Comparison of ENCODE assay signal across 8 mouse cellular contexts in the genomic region with DNA sequence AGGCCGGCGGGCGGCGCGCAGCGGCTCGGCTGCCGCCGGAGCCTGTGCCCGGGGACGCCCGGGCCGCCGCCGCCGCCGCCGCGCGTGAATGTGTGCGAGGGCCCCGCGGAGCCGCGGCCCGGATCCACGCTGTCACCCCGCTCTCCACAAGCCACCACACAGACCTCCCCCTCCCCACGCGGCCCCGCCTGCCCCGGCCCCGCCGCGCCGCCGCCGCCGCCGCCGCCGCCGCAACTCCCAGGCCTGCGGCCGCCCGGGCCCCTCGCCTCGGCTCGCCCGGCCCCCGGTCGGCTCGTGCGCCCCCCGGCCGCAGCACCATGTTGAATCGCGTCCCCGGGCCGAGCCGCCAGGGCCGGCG. TPM values are rescaled to one million over a fixed set of nuclear protein-coding genes. Genes with fewer than 3 reads are reported as not detected.
DNase-seq lines count a peak whose midpoint lies in the region; ATAC-seq and TF ChIP-seq lines count a peak whose summit lies in the region.

No protein-coding gene starts in this region.

- peak overlapping the region; percentile 71 for H3K4me2 ChIP-seq in limb, embryonic 15.5 days

- 14% methylated on average over 46 of the region's 63 CpGs for WGBS in heart, embryonic 10.5 days
- 0% methylated on average over 24 of the region's 63 CpGs for WGBS in limb, embryonic 15.5 days

- H3K4me3 ChIP-seq in heart, embryonic 10.5 days = peak overlapping the region; percentile 89
- peak overlapping the region; percentile 92 for H3K4me3 ChIP-seq in C2C12 (ENCODE audit: insufficient read depth, poor library complexity, severe bottlenecking)
- H3K4me3 ChIP-seq in embryonic fibroblast, embryonic 13.5 days (ENCODE audit: insufficient read depth, low read length) = peak overlapping the region; percentile 95; the same call in 1 of the 2 replicates
- peak overlapping the region; percentile 80 for H3K4me3 ChIP-seq in limb, embryonic 15.5 days

- peaks cover 5% of the 10 kb centered on the region; the same call in 1 of the 2 replicates for H3K4me1 ChIP-seq in heart, embryonic 10.5 days
- H3K4me1 ChIP-seq in embryonic fibroblast, embryonic 13.5 days (ENCODE audit: control insufficient read depth, insufficient read depth, low read length) = peaks cover 6% of the 10 kb centered on the region; the same call in 1 of the 2 replicates
- H3K4me1 ChIP-seq in limb, embryonic 15.5 days = peaks cover 22% of the 10 kb centered on the region

- peak overlapping the region; percentile 65 for H3ac ChIP-seq in C2C12 (ENCODE audit: control insufficient read depth, insufficient read length, low read depth)

- peaks cover 3% of the 10 kb centered on the region; the same call in 1 of the 2 replicates for H3K36me3 ChIP-seq in heart, embryonic 10.5 days
- H3K36me3 ChIP-seq in C2C12 (ENCODE audit: control insufficient read depth, insufficient read depth) = peaks cover 19% of the 10 kb centered on the region
- no peaks in the 10 kb centered on the region for H3K36me3 ChIP-seq in limb, embryonic 15.5 days

- H3K79me2 ChIP-seq in C2C12 (ENCODE audit: control insufficient read depth, insufficient read depth) = peaks cover 85% of the 10 kb centered on the region

- H3K9ac ChIP-seq in limb, embryonic 15.5 days = peak overlapping the region; percentile 98

- TF ChIP-seq POLR2A in embryonic fibroblast, embryonic 13.5 days (IDR thresholded peaks at IDR 0.05; ENCODE audit: low read depth, low read length) = no peak

- intact Hi-C loops in heart, postnatal 36 days (cut with DNase I) = loop anchor here (5.0 to 10.0 kb wide), 3 partner anchors 408 to 960 kb away; a partner anchor contains a TSS
- intact Hi-C loops in gastrocnemius, postnatal 36 days (cut with DNase I) = loop anchor here (5.0 to 10.0 kb wide), 2 partner anchors 175 to 522 kb away; a partner anchor contains a TSS

- H3K27ac ChIP-seq in heart, embryonic 10.5 days = peak overlapping the region; percentile 100
- H3K27ac ChIP-seq in embryonic fibroblast, embryonic 13.5 days (ENCODE audit: insufficient read depth, low read length) = peak overlapping the region; percentile 96
- peak overlapping the region; percentile 100 for H3K27ac ChIP-seq in limb, embryonic 15.5 days

- H3K27me3 ChIP-seq in heart, embryonic 10.5 days (ENCODE audit: insufficient read depth, poor library complexity, severe bottlenecking) = no peaks in the 10 kb centered on the region
- no peaks in the 10 kb centered on the region for H3K27me3 ChIP-seq in C2C12 (ENCODE audit: control insufficient read depth, insufficient read depth, insufficient read length)
- no peaks in the 10 kb centered on the region for H3K27me3 ChIP-seq in limb, embryonic 15.5 days

- peaks cover 65% of the 10 kb centered on the region for H3K79me3 ChIP-seq in C2C12 (ENCODE audit: low read depth)

- no peak for TF ChIP-seq CTCF in C2C12 (IDR thresholded peaks at IDR 0.05; ENCODE audit: control insufficient read depth, insufficient read depth, insufficient read length)
- no peak for TF ChIP-seq CTCF in embryonic fibroblast, embryonic 13.5 days (IDR thresholded peaks at IDR 0.05; ENCODE audit: borderline replicate concordance, insufficient read depth, low read length)

- no peak for DNase-seq in heart, embryonic 10.5 days (ENCODE audit: low spot score)
- no peak for DNase-seq in heart, postnatal 36 days
- DNase-seq in urinary bladder, postnatal 4 days (ENCODE audit: low spot score in 2 of 2) = no peak
- DNase-seq in adrenal gland, adult 2 months = no peak
- DNase-seq in gastrocnemius, postnatal 36 days = no peak

- ATAC-seq in limb, embryonic 15.5 days (ENCODE audit: insufficient number of reproducible peaks, low FRiP score, low TSS enrichment, low read depth) = peak; percentile 46

- no peaks in the 10 kb centered on the region for H3K9me3 ChIP-seq in heart, embryonic 10.5 days
- no peaks in the 10 kb centered on the region for H3K9me3 ChIP-seq in limb, embryonic 15.5 days

TF ChIP-seq in C2C12, 6 proteins besides CTCF, POLR2A, EP300 and RAD21:
- TF ChIP-seq FOSL1 (IDR thresholded peaks at IDR 0.05; ENCODE audit: insufficient read depth, low read length, poor library complexity, severe bottlenecking) = no peak
- TF ChIP-seq USF1 (IDR thresholded peaks at IDR 0.05; ENCODE audit: low read depth) = no peak
- no peak for TF ChIP-seq CEBPB (IDR thresholded peaks at IDR 0.05; ENCODE audit: low read depth)

RNA-seq across cellular contexts. Expression of a gene that starts 0.4 kb away (rescaled TPM):
- 18.3 and 22.0 TPM in 2 replicates for polyA plus RNA-seq in heart, embryonic 10.5 days (2016; fragmentation: Nextera tagmentation; extraction: Ambion mirVana)
- 10 to 100 TPM; 23.8 to 25.7 TPM for total RNA-seq in heart, postnatal 36 days (2021)
- polyA plus RNA-seq in C2C12 (2012; fragmentation: generic; extraction: Trizol) = 10.6 TPM
- 22.9 and 29.6 TPM in 2 replicates for polyA plus RNA-seq in embryonic fibroblast, embryonic 13.5 days (2011; ENCODE audit: insufficient read length, low read depth, missing spikeins)
- polyA plus RNA-seq in limb, embryonic 15.5 days (2015; fragmentation: Nextera tagmentation; extraction: Ambion mirVana) = 18.3 and 21.5 TPM in 2 replicates
- 10 to 100 TPM; 32.0 to 32.2 TPM for total RNA-seq in adrenal gland, adult 2 months (2021)
- polyA plus RNA-seq in adrenal gland, adult 2 months (2012; rRNA removed) = 11.8 and 14.5 TPM in 2 replicates
- 10 to 100 TPM; 11.0 to 13.1 TPM for total RNA-seq in gastrocnemius, postnatal 36 days (2021)
